Comparison of ENCODE assay signal across 21 mouse cellular contexts in genomic region chr15:24358398-24358797, GRCm38 (mm10).
A peak's percentile ranks its signal among the peaks of the same experiment; 100 is the strongest.
DNase-seq lines count a peak whose midpoint lies in the region; ATAC-seq and TF ChIP-seq lines count a peak whose summit lies in the region.
"Had no signal": no experiment of that assay in that cellular context is flagged by ENCODE, and none has a peak within 500 bp of the region (broad histone marks: within the 10 kb centered on the region; RNA-seq: fewer than 3 reads in every experiment).

No protein-coding gene starts in this region.

- no peak for TF ChIP-seq EP300 in lung, postnatal 0 days (IDR thresholded peaks at IDR 0.05)

- H3K9ac ChIP-seq in hindbrain, embryonic 11.5 days (ENCODE audit: low read depth, low read length): no peak overlapping the region
- H3K9ac ChIP-seq in hindbrain, embryonic 12.5 days: no peak overlapping the region
- no peak overlapping the region for H3K9ac ChIP-seq in lung, postnatal 0 days (replicated peaks; ENCODE audit: low read depth)
- H3K9ac ChIP-seq: embryonic facial prominence, embryonic 13.5 days; forebrain, postnatal 0 days; hindbrain, embryonic 13.5 days had no signal

- H3K27me3 ChIP-seq in hindbrain, embryonic 11.5 days (ENCODE audit: control insufficient read depth, insufficient read depth, low read length): no peaks in the 10 kb centered on the region
- no peaks in the 10 kb centered on the region for H3K27me3 ChIP-seq in hindbrain, embryonic 12.5 days
- no peaks in the 10 kb centered on the region for H3K27me3 ChIP-seq in lung, postnatal 0 days (replicated peaks; ENCODE audit: insufficient read depth, low read length)
- no peaks in the 10 kb centered on the region for H3K27me3 ChIP-seq in C2C12 (ENCODE audit: control insufficient read depth, insufficient read depth, insufficient read length)
- H3K27me3 ChIP-seq: embryonic facial prominence, embryonic 13.5 days; hindbrain, embryonic 13.5 days had no signal

- peak; percentile 17; the same call in 1 of the 2 replicates for ATAC-seq in hindbrain, embryonic 11.5 days (ENCODE audit: low FRiP score)
- ATAC-seq in hindbrain, embryonic 12.5 days (ENCODE audit: low FRiP score): no peak
- ATAC-seq in lung, postnatal 0 days: 0 out of 2 replicates have a peak, but pooled peaks have one; percentile 9
- ATAC-seq in erythroid progenitor cell, adult 5-6 weeks (replicated peaks; ENCODE audit: low FRiP score, poor library complexity, severe bottlenecking): peak; percentile 39; the same call in 1 of the 2 replicates
- ATAC-seq: forebrain, postnatal 0 days; hindbrain, postnatal 0 days had no signal

- H3K79me2 ChIP-seq in C2C12 (ENCODE audit: control insufficient read depth, insufficient read depth): no peaks in the 10 kb centered on the region

- H3K9me3 ChIP-seq in hindbrain, embryonic 11.5 days (ENCODE audit: control insufficient read depth, low read length): no peaks in the 10 kb centered on the region
- 0 out of 2 replicates have a peak, but pooled peaks cover 3% of the 10 kb centered on the region for H3K9me3 ChIP-seq in hindbrain, embryonic 12.5 days (replicated peaks)
- no peaks in the 10 kb centered on the region for H3K9me3 ChIP-seq in lung, postnatal 0 days (ENCODE audit: low read length)
- H3K9me3 ChIP-seq: embryonic facial prominence, embryonic 13.5 days; hindbrain, embryonic 13.5 days had no signal

- no peaks in the 10 kb centered on the region for H3K36me3 ChIP-seq in hindbrain, embryonic 11.5 days (ENCODE audit: control insufficient read depth, insufficient read depth, low read length)
- no peaks in the 10 kb centered on the region for H3K36me3 ChIP-seq in hindbrain, embryonic 12.5 days
- no peaks in the 10 kb centered on the region for H3K36me3 ChIP-seq in lung, postnatal 0 days (ENCODE audit: insufficient read depth, low read length)
- no peaks in the 10 kb centered on the region for H3K36me3 ChIP-seq in C2C12 (ENCODE audit: control insufficient read depth, insufficient read depth)
- H3K36me3 ChIP-seq: embryonic facial prominence, embryonic 13.5 days; hindbrain, embryonic 13.5 days had no signal

- DNase-seq in hindbrain, embryonic 11.5 days (ENCODE audit: low spot score): no peak
- no peak for DNase-seq in lung, postnatal 0 days (ENCODE audit: low spot score)
- DNase-seq in lung, postnatal 36 days: no peak
- DNase-seq in spleen, postnatal 14 days (ENCODE audit: low spot score in 2 of 2): no peak
- no peak for DNase-seq in cerebellum, postnatal 4 days (ENCODE audit: low spot score in 2 of 2)
- DNase-seq: adrenal gland, postnatal 10 days; B cell, adult 2 months; cerebellum, adult 11 months; cerebellum, adult 8-10 months; cerebellum, postnatal 14 days; forebrain, postnatal 0 days; gastrocnemius, postnatal 14 days; heart, adult 2 months had no signal

- no peak overlapping the region for H3K27ac ChIP-seq in hindbrain, embryonic 11.5 days (ENCODE audit: low read depth, low read length)
- H3K27ac ChIP-seq in hindbrain, embryonic 12.5 days: no peak overlapping the region
- H3K27ac ChIP-seq in lung, postnatal 0 days (ENCODE audit: low read length): no peak overlapping the region
- H3K27ac ChIP-seq: embryonic facial prominence, embryonic 13.5 days; heart, adult 2 months; hindbrain, embryonic 13.5 days; hindbrain, postnatal 0 days had no signal

- H3ac ChIP-seq in C2C12 (ENCODE audit: control insufficient read depth, insufficient read length, low read depth): no peak overlapping the region

- TF ChIP-seq CTCF in lung, postnatal 0 days (IDR thresholded peaks at IDR 0.05): no peak
- TF ChIP-seq CTCF in C2C12 (IDR thresholded peaks at IDR 0.05; ENCODE audit: control insufficient read depth, insufficient read depth, insufficient read length): no peak

- no peak overlapping the region for H3K4me3 ChIP-seq in hindbrain, embryonic 11.5 days (ENCODE audit: low read depth, low read length)
- no peak overlapping the region for H3K4me3 ChIP-seq in hindbrain, embryonic 12.5 days
- H3K4me3 ChIP-seq in lung, postnatal 0 days (ENCODE audit: low read depth, low read length): no peak overlapping the region
- no peak overlapping the region for H3K4me3 ChIP-seq in C2C12 (ENCODE audit: insufficient read depth, poor library complexity, severe bottlenecking)
- H3K4me3 ChIP-seq: embryonic facial prominence, embryonic 13.5 days; erythroblast, embryonic 14.5 days; heart, adult 2 months; hindbrain, embryonic 13.5 days had no signal

- H3K79me3 ChIP-seq in C2C12 (ENCODE audit: low read depth): no peaks in the 10 kb centered on the region

- 90% methylated on average over 8 of the region's 8 CpGs for WGBS in hindbrain, embryonic 11.5 days
- WGBS in hindbrain, embryonic 12.5 days: 90% methylated on average over 8 of the region's 8 CpGs
- 73% methylated on average over 8 of the region's 8 CpGs for WGBS in lung, postnatal 0 days

- no peak overlapping the region for H3K4me2 ChIP-seq in hindbrain, embryonic 11.5 days (replicated peaks; ENCODE audit: low read depth, low read length)
- H3K4me2 ChIP-seq in hindbrain, embryonic 12.5 days (replicated peaks): no peak overlapping the region
- no peak overlapping the region for H3K4me2 ChIP-seq in lung, postnatal 0 days (replicated peaks; ENCODE audit: low read depth, low read length)
- H3K4me2 ChIP-seq: embryonic facial prominence, embryonic 13.5 days; heart, embryonic 11.5 days; hindbrain, embryonic 13.5 days had no signal

- H3K4me1 ChIP-seq in hindbrain, embryonic 11.5 days (replicated peaks; ENCODE audit: control insufficient read depth, insufficient read depth, low read length): no peaks in the 10 kb centered on the region
- H3K4me1 ChIP-seq in hindbrain, embryonic 12.5 days: no peaks in the 10 kb centered on the region
- no peaks in the 10 kb centered on the region for H3K4me1 ChIP-seq in lung, postnatal 0 days (ENCODE audit: insufficient read depth, low read depth, low read length)
- H3K4me1 ChIP-seq: embryonic facial prominence, embryonic 13.5 days; hindbrain, embryonic 13.5 days had no signal

TF ChIP-seq in C2C12, 6 proteins besides CTCF, POLR2A, EP300 and RAD21:
- TF ChIP-seq MAX (IDR thresholded peaks at IDR 0.05) (peak; percentile 16), FOSL1 (IDR thresholded peaks at IDR 0.05; ENCODE audit: insufficient read depth, low read length, poor library complexity, severe bottlenecking) (no peak), CEBPB (IDR thresholded peaks at IDR 0.05; ENCODE audit: low read depth) (no peak), MYOD1 (IDR thresholded peaks at IDR 0.05; ENCODE audit: control insufficient read depth, insufficient read length, low read depth) (peak; percentile 91)
